Mouse (Mus musculus): ENCODE measurements around the gene Dnajb4.

- TF ChIP-seq CTCF (IDR thresholded peaks at IDR 0.05; ENCODE audit: borderline replicate concordance, extremely low read depth, insufficient read depth, insufficient read length) (no peak), POLR2A (IDR thresholded peaks at IDR 0.05; ENCODE audit: borderline replicate concordance, extremely low read depth, insufficient read depth, insufficient read length, poor library complexity, severe bottlenecking) (no peak)
Observed at GRCm38 (mm10) chr3:152178816-152179215, 31.3 kb downstream of the Dnajb4 start.
